15 mouse cellular contexts compared by ENCODE assay signal in the genomic region with DNA sequence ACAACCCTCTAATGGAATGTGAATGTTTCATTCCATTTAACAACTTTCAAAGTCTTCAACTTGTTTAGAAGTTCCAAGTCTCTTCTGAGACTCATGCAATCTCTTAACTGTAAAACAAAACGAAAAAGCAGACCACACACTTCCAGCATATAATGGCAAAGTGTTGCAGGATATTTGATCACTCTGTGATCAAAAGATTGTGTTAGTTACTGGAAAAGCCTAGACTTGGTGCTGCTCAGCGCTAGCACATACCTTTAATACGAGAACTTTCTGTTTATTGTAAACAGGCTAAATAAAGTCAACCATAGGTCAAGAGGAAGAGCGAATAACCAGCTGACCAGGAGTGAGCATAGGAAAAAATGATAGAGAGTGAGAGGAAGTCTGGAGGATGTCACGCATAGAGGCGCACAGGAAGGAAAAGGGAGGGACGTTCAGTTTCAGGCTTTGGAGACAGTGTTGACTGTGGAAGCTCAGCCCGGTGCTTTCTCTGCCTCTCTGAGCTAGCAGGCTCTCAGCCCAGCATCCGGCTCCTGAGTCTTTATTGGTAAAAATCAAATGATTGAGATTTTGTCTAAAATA. TPM values are rescaled to one million over a fixed set of nuclear protein-coding genes. Genes with fewer than 3 reads are reported as not detected.
A peak's percentile ranks its signal among the peaks of the same experiment; 100 is the strongest.
DNase-seq lines count a peak whose midpoint lies in the region; ATAC-seq lines count a peak whose summit lies in the region.
"Had no signal": no experiment of that assay in that cellular context is flagged by ENCODE, and none has a peak within 500 bp of the region (broad histone marks: within the 10 kb centered on the region; RNA-seq: fewer than 3 reads in every experiment).

No protein-coding gene starts in this region.

- intact Hi-C loops in heart, postnatal 10 days (cut with DNase I): no loop called here

- H3K36me3 ChIP-seq in lung, embryonic 15.5 days: no peaks in the 10 kb centered on the region
- no peaks in the 10 kb centered on the region for H3K36me3 ChIP-seq in forebrain, embryonic 13.5 days (ENCODE audit: poor library complexity, severe bottlenecking)
- H3K36me3 ChIP-seq in midbrain, embryonic 10.5 days: no peaks in the 10 kb centered on the region
- H3K36me3 ChIP-seq: embryonic facial prominence, embryonic 12.5 days had no signal

- WGBS in lung, embryonic 15.5 days: 32% methylated on average over 9 of the region's 9 CpGs
- 89% methylated on average over 9 of the region's 9 CpGs for WGBS in forebrain, embryonic 13.5 days
- WGBS in midbrain, embryonic 10.5 days: 87% methylated on average over 9 of the region's 9 CpGs

- H3K4me2 ChIP-seq in lung, embryonic 15.5 days: no peak overlapping the region
- H3K4me2 ChIP-seq in forebrain, embryonic 13.5 days: no peak overlapping the region
- H3K4me2 ChIP-seq: embryonic facial prominence, embryonic 12.5 days had no signal

- peak overlapping the region; percentile 46; the same call in 1 of the 2 replicates for H3K27ac ChIP-seq in lung, embryonic 15.5 days
- no peak overlapping the region for H3K27ac ChIP-seq in forebrain, embryonic 13.5 days
- no peak overlapping the region for H3K27ac ChIP-seq in midbrain, embryonic 10.5 days (replicated peaks)
- H3K27ac ChIP-seq: embryonic facial prominence, embryonic 12.5 days; layer of hippocampus, adult 2 months had no signal

- no peak overlapping the region for H3K4me3 ChIP-seq in lung, embryonic 15.5 days
- H3K4me3 ChIP-seq in forebrain, embryonic 13.5 days: no peak overlapping the region
- no peak overlapping the region for H3K4me3 ChIP-seq in midbrain, embryonic 10.5 days
- H3K4me3 ChIP-seq: embryonic facial prominence, embryonic 12.5 days; layer of hippocampus, adult 2 months had no signal

- DNase-seq in heart, adult 9 months (ENCODE audit: low spot score in 2 of 2): peak; percentile 21 to 32
- no peak for DNase-seq in heart, adult 8-10 months (ENCODE audit: low spot score)
- DNase-seq in lung, adult 18-20 months: no peak
- DNase-seq in heart, postnatal 10 days: peak; percentile 28 to 37
- DNase-seq in midbrain, embryonic 10.5 days (ENCODE audit: low spot score): no peak
- DNase-seq: adrenal gland, postnatal 36 days; cerebellum, postnatal 10 days; gastrocnemius, postnatal 25 days; kidney, adult 9 months had no signal

- H3K9me3 ChIP-seq in lung, embryonic 15.5 days: no peaks in the 10 kb centered on the region
- no peaks in the 10 kb centered on the region for H3K9me3 ChIP-seq in forebrain, embryonic 13.5 days (replicated peaks)
- H3K9me3 ChIP-seq in midbrain, embryonic 10.5 days (replicated peaks): no peaks in the 10 kb centered on the region
- H3K9me3 ChIP-seq: embryonic facial prominence, embryonic 12.5 days had no signal

- H3K27me3 ChIP-seq in lung, embryonic 15.5 days: no peaks in the 10 kb centered on the region
- no peaks in the 10 kb centered on the region for H3K27me3 ChIP-seq in forebrain, embryonic 13.5 days
- peaks cover 4% of the 10 kb centered on the region; the same call in 1 of the 2 replicates for H3K27me3 ChIP-seq in midbrain, embryonic 10.5 days (ENCODE audit: low read depth, poor library complexity, severe bottlenecking)
- H3K27me3 ChIP-seq: embryonic facial prominence, embryonic 12.5 days had no signal

- peak; percentile 55; the same call in 1 of the 2 replicates for ATAC-seq in lung, embryonic 15.5 days (ENCODE audit: borderline replicate concordance, extremely low read depth, low FRiP score, low TSS enrichment)
- ATAC-seq in megakaryocyte, adult 5-6 weeks (ENCODE audit: poor library complexity, severe bottlenecking): peak; percentile 40; the same call in 1 of the 2 replicates
- ATAC-seq in forebrain, embryonic 13.5 days: no peak
- ATAC-seq: hindbrain, embryonic 16.5 days had no signal

- H3K9ac ChIP-seq in lung, embryonic 15.5 days: no peak overlapping the region
- H3K9ac ChIP-seq in forebrain, embryonic 13.5 days: no peak overlapping the region
- H3K9ac ChIP-seq: embryonic facial prominence, embryonic 12.5 days had no signal

- H3K4me1 ChIP-seq in lung, embryonic 15.5 days: peaks cover 9% of the 10 kb centered on the region; the same call in 1 of the 2 replicates
- no peaks in the 10 kb centered on the region for H3K4me1 ChIP-seq in forebrain, embryonic 13.5 days
- peaks cover 8% of the 10 kb centered on the region for H3K4me1 ChIP-seq in midbrain, embryonic 10.5 days

RNA-seq across cellular contexts. Expression of gene Itgav, which starts 18.5 kb away (rescaled TPM):
- total RNA-seq in heart, adult 8-10 months (2022): 10 to 100 TPM; 33.9 to 39.6 (median 36.0) TPM
- 64.4 and 64.8 TPM in 2 replicates for polyA plus RNA-seq in lung, embryonic 15.5 days (2015; fragmentation: Nextera tagmentation; extraction: Ambion mirVana)
- 10 to 100 TPM; 53.7 to 56.0 TPM for total RNA-seq in heart, postnatal 10 days (2021)
- 36.2 and 37.9 TPM in 2 replicates for total RNA-seq in megakaryocyte, adult 5-6 weeks (2015)
- total RNA-seq in megakaryocyte, adult 5-6 weeks (2017): 23.8 and 51.5 TPM in 2 replicates
- 24.0 and 24.9 TPM in 2 replicates for polyA plus RNA-seq in forebrain, embryonic 13.5 days (2015; fragmentation: Nextera tagmentation; extraction: Ambion mirVana)
- 28.8 and 29.2 TPM in 2 replicates for polyA plus RNA-seq in midbrain, embryonic 10.5 days (2016; fragmentation: Nextera tagmentation; extraction: Ambion mirVana)

Comparison
In these comparisons a context has a peak if more than half of its experiments do, and no peak if none do; other contexts are left out.
1. DNase-seq: peak in heart, adult 9 months (2 of 2) and heart, postnatal 10 days (2 of 2); none in heart, adult 8-10 months (single experiment), lung, adult 18-20 months (0 of 2) and midbrain, embryonic 10.5 days (single experiment).